In genomic region chr3:80795284-80795683, GRCm38 (mm10) we compare ENCODE assay signal across 23 mouse cellular contexts. TPM values are rescaled to one million over a fixed set of nuclear protein-coding genes. Genes with fewer than 3 reads are reported as not detected.
DNase-seq lines count a peak whose midpoint lies in the region; ATAC-seq and TF ChIP-seq lines count a peak whose summit lies in the region.
"Had no signal": no experiment of that assay in that cellular context is flagged by ENCODE, and none has a peak within 500 bp of the region (broad histone marks: within the 10 kb centered on the region; RNA-seq: fewer than 3 reads in every experiment).

No protein-coding gene starts in this region.

- DNase-seq in left cerebral cortex, adult 2 months (ENCODE audit: extremely low spot score in 1 of 2, low spot score in 2 of 2) = no peak
- no peak for DNase-seq in left cerebral cortex, adult 18-20 months (ENCODE audit: low spot score in 2 of 2)
- DNase-seq in embryo, embryonic 9.5 days (ENCODE audit: extremely low spot score) = no peak
- DNase-seq: adrenal gland, adult 2 months; adrenal gland, postnatal 10 days; adrenal gland, postnatal 25 days; cerebellum, adult 11 months; cerebellum, adult 18-20 months; cerebellum, adult 8-10 months; cerebellum, adult 9-11 months; cerebellum, postnatal 14 days; cerebellum, postnatal 36 days; embryo, embryonic 11 days had no signal

- intact Hi-C loops in left cerebral cortex, adult 2 months (cut with DNase I) = no loop called here

- H3K4me2 ChIP-seq in intestine, embryonic 15.5 days (replicated peaks) = no peak overlapping the region
- no peak overlapping the region for H3K4me2 ChIP-seq in intestine, postnatal 0 days (replicated peaks; ENCODE audit: low read depth)
- H3K4me2 ChIP-seq: embryonic facial prominence, embryonic 12.5 days; forebrain, embryonic 13.5 days had no signal

- H3K27ac ChIP-seq in intestine, embryonic 15.5 days = no peak overlapping the region
- no peak overlapping the region for H3K27ac ChIP-seq in intestine, postnatal 0 days (ENCODE audit: low read depth, low read length)
- no peak overlapping the region for H3K27ac ChIP-seq in left cerebral cortex, adult 2 months
- H3K27ac ChIP-seq: embryonic facial prominence, embryonic 10.5 days; embryonic facial prominence, embryonic 12.5 days; forebrain, embryonic 13.5 days had no signal

- ATAC-seq in intestine, embryonic 15.5 days = peak; percentile 66
- ATAC-seq in intestine, postnatal 0 days = no peak
- ATAC-seq: forebrain, embryonic 13.5 days; forebrain, embryonic 16.5 days had no signal

- no peaks in the 10 kb centered on the region for H3K4me1 ChIP-seq in intestine, embryonic 15.5 days (replicated peaks)
- H3K4me1 ChIP-seq in intestine, postnatal 0 days (replicated peaks; ENCODE audit: control insufficient read depth, insufficient read depth, low read length) = no peaks in the 10 kb centered on the region
- H3K4me1 ChIP-seq: embryonic facial prominence, embryonic 12.5 days had no signal

- H3K9ac ChIP-seq in intestine, embryonic 15.5 days = no peak overlapping the region
- no peak overlapping the region for H3K9ac ChIP-seq in intestine, postnatal 0 days (ENCODE audit: low read depth, low read length)
- H3K9ac ChIP-seq: embryonic facial prominence, embryonic 12.5 days; forebrain, embryonic 13.5 days had no signal

- no peaks in the 10 kb centered on the region for H3K27me3 ChIP-seq in intestine, embryonic 15.5 days (replicated peaks)
- peaks cover 3% of the 10 kb centered on the region; the same call in 1 of the 2 replicates for H3K27me3 ChIP-seq in intestine, postnatal 0 days (replicated peaks; ENCODE audit: control insufficient read depth, insufficient read depth, low read length)
- H3K27me3 ChIP-seq: forebrain, embryonic 13.5 days had no signal

- no peak for TF ChIP-seq CTCF in intestine, postnatal 0 days (IDR thresholded peaks at IDR 0.05; ENCODE audit: low read depth)
- no peak for TF ChIP-seq CTCF in left cerebral cortex, adult 2 months (IDR thresholded peaks at IDR 0.05)

- H3K36me3 ChIP-seq in intestine, embryonic 15.5 days = no peaks in the 10 kb centered on the region
- H3K36me3 ChIP-seq in intestine, postnatal 0 days (ENCODE audit: control insufficient read depth, insufficient read depth) = no peaks in the 10 kb centered on the region
- H3K36me3 ChIP-seq: embryonic facial prominence, embryonic 10.5 days; embryonic facial prominence, embryonic 12.5 days had no signal

- H3K9me3 ChIP-seq in intestine, embryonic 15.5 days = no peaks in the 10 kb centered on the region
- no peaks in the 10 kb centered on the region for H3K9me3 ChIP-seq in intestine, postnatal 0 days (ENCODE audit: control insufficient read depth)
- H3K9me3 ChIP-seq: embryonic facial prominence, embryonic 10.5 days; embryonic facial prominence, embryonic 12.5 days; forebrain, embryonic 13.5 days had no signal

- 56% methylated on average over 2 of the region's 2 CpGs for WGBS in intestine, embryonic 15.5 days
- 51% methylated on average over 2 of the region's 2 CpGs for whole genome bisulfite sequencing in intestine, postnatal 0 days

- no peak overlapping the region for H3K4me3 ChIP-seq in intestine, embryonic 15.5 days (replicated peaks)
- H3K4me3 ChIP-seq in intestine, postnatal 0 days (ENCODE audit: low read depth, low read length) = no peak overlapping the region
- peak overlapping the region; percentile 86; the same call in 1 of the 2 replicates for H3K4me3 ChIP-seq in left cerebral cortex, adult 2 months
- H3K4me3 ChIP-seq: embryonic facial prominence, embryonic 10.5 days; embryonic facial prominence, embryonic 12.5 days; forebrain, embryonic 13.5 days had no signal

RNA-seq across cellular contexts. Expression of gene Gria2, which starts 7.4 kb away (rescaled TPM):
- 2.4 TPM in 2 replicates for polyA plus RNA-seq in intestine, embryonic 15.5 days (2015; fragmentation: Nextera tagmentation; extraction: Ambion mirVana)
- polyA plus RNA-seq in intestine, postnatal 0 days (2015; fragmentation: Nextera tagmentation; extraction: Ambion mirVana) = 0.76 and 0.93 TPM in 2 replicates
- total RNA-seq in left cerebral cortex, adult 2 months (2021) = 100 to 1,000 TPM; 535 to 547 TPM
- total RNA-seq in left cerebral cortex, adult 18-20 months (2021) = 100 to 1,000 TPM; 480 to 502 TPM
- total RNA-seq: common myeloid progenitor, adult 5-6 weeks; ES-E14; MEL had no signal
- polyA plus RNA-seq: C2C12 had no signal
